Mouse (Mus musculus): ENCODE results near the gene Pla2g10. TPM values are rescaled to one million over a fixed set of nuclear protein-coding genes. Genes with fewer than 3 reads are reported as not detected.
"Not testable (repeated sequence)": the region's sequence is repeated elsewhere in the genome, so short reads cannot be mapped to it uniquely, and the experiment has no call there.

Gene Pla2g10
- polyA plus RNA-seq (2015; fragmentation: Nextera tagmentation; extraction: Ambion mirVana) = 0.18 and 0.68 TPM in 2 replicates

GRCm38 (mm10) chr16:13730285-13731255 is at the start of gene Pla2g10:
Gene Pla2g10, minus strand, starts transcription at chr16:13730983.
- H3K4me3 ChIP-seq = peak within 1 kb of the TSS; percentile 24
- H3K27me3 ChIP-seq = no peaks in the 10 kb centered on the region
- ATAC-seq (replicated peaks; ENCODE audit: insufficient number of reproducible peaks, insufficient read depth, low FRiP score, low read depth) = no peak; the same call in 1 of the 2 replicates
- H3K27ac ChIP-seq = no peak within 1 kb of the TSS
- peak within 1 kb of the TSS; percentile 52 for H3K4me2 ChIP-seq
- H3K36me3 ChIP-seq = no peaks in the 10 kb centered on the region
- WGBS = 8% methylated on average over 26 of the region's 26 CpGs
- H3K4me1 ChIP-seq (replicated peaks) = peaks cover 7% of the 10 kb centered on the region
- H3K9ac ChIP-seq = no peak within 1 kb of the TSS
- no peaks in the 10 kb centered on the region for H3K9me3 ChIP-seq (replicated peaks)

GRCm38 (mm10) chr16:13774651-13775050 is 43.9 kb upstream of the Pla2g10 start:
- not testable (repeated sequence) for H3K4me1 ChIP-seq (replicated peaks); ATAC-seq (replicated peaks; ENCODE audit: insufficient number of reproducible peaks, insufficient read depth, low FRiP score, low read depth); H3K9me3 ChIP-seq (replicated peaks); H3K9ac ChIP-seq; H3K4me2 ChIP-seq; H3K27me3 ChIP-seq; H3K36me3 ChIP-seq; H3K27ac ChIP-seq; H3K4me3 ChIP-seq
- WGBS = 76% methylated on average over 3 of the region's 3 CpGs

- H3K9ac ChIP-seq; H3K4me1 ChIP-seq (replicated peaks); H3K4me2 ChIP-seq; H3K4me3 ChIP-seq; H3K36me3 ChIP-seq; H3K9me3 ChIP-seq (replicated peaks); ATAC-seq (replicated peaks; ENCODE audit: insufficient number of reproducible peaks, insufficient read depth, low FRiP score, low read depth); H3K27ac ChIP-seq; H3K27me3 ChIP-seq: not testable (repeated sequence)
- 77% methylated on average over 2 of the region's 2 CpGs for WGBS
Measured at GRCm38 (mm10) chr16:13774011-13774410, 43.2 kb upstream of the Pla2g10 start.

- not testable (repeated sequence) for ATAC-seq (replicated peaks; ENCODE audit: insufficient number of reproducible peaks, insufficient read depth, low FRiP score, low read depth); H3K4me3 ChIP-seq; H3K9me3 ChIP-seq (replicated peaks); H3K4me1 ChIP-seq (replicated peaks); H3K9ac ChIP-seq; H3K36me3 ChIP-seq; H3K27me3 ChIP-seq; H3K4me2 ChIP-seq; H3K27ac ChIP-seq
- 82% methylated on average over 5 of the region's 5 CpGs for WGBS
Measured at GRCm38 (mm10) chr16:13772051-13772450, 41.3 kb upstream of the Pla2g10 start.

DNA sequence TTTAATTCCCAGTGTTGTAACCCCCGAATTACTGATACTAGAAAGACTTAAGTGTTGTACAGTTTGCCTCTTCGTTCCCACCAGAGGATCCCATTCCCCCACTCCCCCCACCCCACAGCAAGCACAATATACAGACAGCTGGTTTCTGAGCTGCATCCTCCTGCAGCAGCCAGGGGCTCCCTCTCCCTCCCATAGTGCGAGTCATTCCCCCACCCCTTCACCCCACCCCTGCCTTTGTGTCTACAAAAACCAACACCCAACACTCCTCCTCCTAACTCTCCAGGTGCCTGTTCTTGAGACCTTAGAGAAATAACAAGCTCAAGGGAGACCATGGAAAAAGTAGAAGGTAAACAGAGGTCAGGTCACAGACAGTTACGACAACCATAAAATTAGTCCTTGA is 40.8 kb upstream of the Pla2g10 start:
- WGBS = 67% methylated on average over 4 of the region's 4 CpGs
- H3K36me3 ChIP-seq; H3K9me3 ChIP-seq (replicated peaks); H3K9ac ChIP-seq; H3K27me3 ChIP-seq; H3K4me2 ChIP-seq; H3K4me1 ChIP-seq (replicated peaks); H3K27ac ChIP-seq; ATAC-seq (replicated peaks; ENCODE audit: insufficient number of reproducible peaks, insufficient read depth, low FRiP score, low read depth); H3K4me3 ChIP-seq: not testable (repeated sequence)

DNA sequence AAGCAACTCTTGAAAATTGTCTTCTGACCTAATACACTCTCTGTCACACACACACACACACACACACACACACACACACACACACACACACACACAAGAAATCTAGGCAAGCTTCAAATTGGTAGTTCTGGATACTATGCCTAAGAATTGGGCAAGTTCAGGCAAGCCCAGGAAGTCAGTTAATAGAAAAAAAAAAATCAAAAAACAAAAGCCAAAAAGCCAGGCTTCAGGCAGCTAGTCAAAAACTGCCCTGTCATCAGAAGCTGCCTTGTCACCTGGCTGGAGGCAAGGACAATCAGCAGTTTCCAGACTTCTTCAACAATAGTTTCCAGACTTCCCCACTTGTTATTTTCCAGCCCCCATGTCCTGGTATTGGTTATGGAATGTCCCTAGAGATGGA is 35.6 kb upstream of the Pla2g10 start:
- no peaks in the 10 kb centered on the region for H3K27me3 ChIP-seq
- H3K9me3 ChIP-seq (replicated peaks) = no peaks in the 10 kb centered on the region
- no peak overlapping the region for H3K27ac ChIP-seq
- H3K9ac ChIP-seq = no peak overlapping the region
- H3K4me3 ChIP-seq = no peak overlapping the region
- H3K4me2 ChIP-seq = no peak overlapping the region
- no peaks in the 10 kb centered on the region for H3K36me3 ChIP-seq
- ATAC-seq (replicated peaks; ENCODE audit: insufficient number of reproducible peaks, insufficient read depth, low FRiP score, low read depth) = no peak
- H3K4me1 ChIP-seq (replicated peaks) = no peaks in the 10 kb centered on the region

DNA sequence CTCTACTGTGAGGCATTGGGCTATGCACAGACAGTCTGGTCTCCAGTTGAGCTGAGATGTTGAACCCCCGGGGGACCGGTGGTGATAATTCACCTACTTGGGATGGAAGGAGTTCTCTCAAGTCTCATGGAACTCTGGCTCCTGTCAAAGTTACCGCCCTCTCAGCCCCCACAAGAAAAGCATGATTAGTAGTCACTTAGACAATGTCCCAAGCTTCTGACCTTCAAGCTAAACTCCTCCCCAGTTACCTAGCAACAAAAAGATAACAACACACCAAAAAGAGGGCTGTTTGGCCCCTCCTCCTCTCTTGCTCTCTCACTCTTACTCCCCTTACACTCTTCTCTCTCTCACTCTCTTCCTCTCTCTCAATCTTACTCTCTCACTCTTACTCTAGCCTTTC is 33.7 kb upstream of the Pla2g10 start:
- Histone ChIP-seq H3K9me3 (replicated peaks) (no peaks in the 10 kb centered on the region), H3K27me3 (no peaks in the 10 kb centered on the region), H3K4me1 (replicated peaks) (no peaks in the 10 kb centered on the region), H3K9ac (no peak overlapping the region), H3K4me2 (no peak overlapping the region), H3K4me3 (no peak overlapping the region), H3K27ac (no peak overlapping the region), H3K36me3 (no peaks in the 10 kb centered on the region)
- WGBS = 56% methylated on average over 3 of the region's 3 CpGs
- no peak for ATAC-seq (replicated peaks; ENCODE audit: insufficient number of reproducible peaks, insufficient read depth, low FRiP score, low read depth)

GRCm38 (mm10) chr16:13762807-13763206 is 32.0 kb upstream of the Pla2g10 start:
- H3K9me3 ChIP-seq (replicated peaks); ATAC-seq (replicated peaks; ENCODE audit: insufficient number of reproducible peaks, insufficient read depth, low FRiP score, low read depth); H3K4me2 ChIP-seq; H3K36me3 ChIP-seq; H3K27ac ChIP-seq; H3K9ac ChIP-seq; H3K4me1 ChIP-seq (replicated peaks); H3K4me3 ChIP-seq; H3K27me3 ChIP-seq: not testable (repeated sequence)
- 92% methylated on average over 1 of the region's 1 CpGs for WGBS

GRCm38 (mm10) chr16:13757823-13758222 is 27.0 kb upstream of the Pla2g10 start:
- no peak for ATAC-seq (replicated peaks; ENCODE audit: insufficient number of reproducible peaks, insufficient read depth, low FRiP score, low read depth)
- H3K36me3 ChIP-seq = no peaks in the 10 kb centered on the region
- H3K4me3 ChIP-seq = no peak overlapping the region
- H3K27me3 ChIP-seq = no peaks in the 10 kb centered on the region
- H3K4me2 ChIP-seq = no peak overlapping the region
- H3K9me3 ChIP-seq (replicated peaks) = no peaks in the 10 kb centered on the region
- 96% methylated on average over 2 of the region's 2 CpGs for WGBS
- H3K9ac ChIP-seq = no peak overlapping the region
- peaks cover 6% of the 10 kb centered on the region for H3K4me1 ChIP-seq (replicated peaks)
- H3K27ac ChIP-seq = no peak overlapping the region

GRCm38 (mm10) chr16:13754400-13755190 is 23.8 kb upstream of the Pla2g10 start:
- peak overlapping the region; percentile 67 for H3K9ac ChIP-seq
- peak overlapping the region; percentile 99 for H3K4me2 ChIP-seq
- peaks cover 6% of the 10 kb centered on the region for H3K4me1 ChIP-seq (replicated peaks)
- no peak overlapping the region for H3K27ac ChIP-seq
- peak overlapping the region; percentile 83 for H3K4me3 ChIP-seq
- H3K9me3 ChIP-seq (replicated peaks) = no peaks in the 10 kb centered on the region
- H3K36me3 ChIP-seq = no peaks in the 10 kb centered on the region
- under 1% methylated on average over 65 of the region's 65 CpGs for WGBS
- peak; percentile 95 for ATAC-seq (replicated peaks; ENCODE audit: insufficient number of reproducible peaks, insufficient read depth, low FRiP score, low read depth)
- no peaks in the 10 kb centered on the region for H3K27me3 ChIP-seq

- Histone ChIP-seq H3K4me1 (replicated peaks) (peaks cover 6% of the 10 kb centered on the region), H3K27ac (no peak overlapping the region), H3K27me3 (no peaks in the 10 kb centered on the region), H3K36me3 (no peaks in the 10 kb centered on the region), H3K9me3 (replicated peaks) (no peaks in the 10 kb centered on the region), H3K9ac (no peak overlapping the region), H3K4me3 (peak overlapping the region; percentile 83), H3K4me2 (peak overlapping the region; percentile 99)
- no peak for ATAC-seq (replicated peaks; ENCODE audit: insufficient number of reproducible peaks, insufficient read depth, low FRiP score, low read depth)
- WGBS = 66% methylated on average over 8 of the region's 8 CpGs
Measured at GRCm38 (mm10) chr16:13753986-13754385, 23.2 kb upstream of the Pla2g10 start.
